Mouse (Mus musculus): ENCODE results near the gene Gkn1. TPM values are rescaled to one million over a fixed set of nuclear protein-coding genes. Genes with fewer than 3 reads are reported as not detected.

The Gkn1 gene
- not detected for polyA plus RNA-seq (2017; shearing (Covaris generic))

DNA sequence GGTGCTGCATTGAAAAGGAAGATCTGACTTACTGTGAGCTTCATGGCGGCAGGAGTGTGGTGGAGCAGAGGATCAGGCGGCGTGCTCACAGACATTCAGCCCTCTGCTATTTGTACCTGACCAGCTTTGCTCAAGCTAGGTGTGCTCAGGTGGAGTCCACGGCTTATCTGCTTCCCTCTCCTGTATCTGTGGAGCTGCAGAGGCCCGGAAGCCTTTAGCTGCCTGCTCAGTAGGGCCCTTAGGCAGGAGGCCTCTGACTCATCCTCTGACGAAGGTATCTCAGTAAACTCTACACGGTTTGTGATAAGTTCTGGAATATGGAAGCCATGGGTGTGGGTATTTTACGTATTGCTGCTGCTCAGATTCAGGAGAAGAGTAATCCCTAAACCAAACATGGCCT lies at the start of gene Gkn1:
Gene Gkn1 (minus strand): TSS at position 114 of the 400 bp plus-strand sequence.

DNA sequence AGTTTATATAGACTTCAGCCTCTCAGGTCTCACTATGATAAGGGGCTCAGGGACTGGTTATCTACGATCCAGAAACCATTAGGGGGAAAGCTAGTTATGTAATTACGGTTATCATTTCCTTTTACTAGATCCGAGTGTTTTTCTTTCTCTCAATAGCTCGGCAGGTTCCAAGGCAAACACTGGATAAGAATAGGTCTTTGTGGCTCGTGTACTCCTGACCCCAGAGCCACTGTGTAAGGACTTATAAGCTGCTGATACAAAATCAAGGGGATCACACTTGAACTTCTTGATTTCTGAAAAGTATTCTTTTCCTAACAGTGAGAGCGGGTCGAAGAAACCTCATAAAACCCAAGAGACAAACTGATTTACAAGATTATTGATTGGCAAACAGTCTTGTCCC lies 38.1 kb upstream of the Gkn1 start, which contains the start of gene Gkn3:
Gene Gkn3 (minus strand): TSS at position 59 of the 400 bp plus-strand sequence.

DNA sequence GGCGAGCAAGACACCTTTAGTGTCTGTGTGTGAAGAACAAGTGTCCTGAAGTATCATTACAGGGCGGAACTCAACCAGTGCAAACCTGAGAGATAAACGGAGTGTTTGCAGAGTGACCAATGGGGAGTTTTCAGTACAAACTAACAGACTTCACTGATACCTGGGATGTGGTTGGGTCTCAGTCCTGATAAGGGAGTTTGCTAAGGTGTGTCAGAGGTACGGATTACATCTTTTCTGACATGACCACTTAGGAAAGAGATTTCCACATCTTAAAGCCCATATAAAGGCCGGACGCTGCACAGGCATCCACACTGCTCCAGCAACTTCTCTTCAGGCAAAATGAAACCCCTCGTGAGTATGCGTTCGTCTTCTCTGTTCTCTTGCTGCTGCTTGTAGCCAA lies 22.3 kb upstream of the Gkn1 start, which contains the start of gene Gkn2:
Gene Gkn2 (plus strand): TSS at position 301 of the 400 bp plus-strand sequence.

DNA sequence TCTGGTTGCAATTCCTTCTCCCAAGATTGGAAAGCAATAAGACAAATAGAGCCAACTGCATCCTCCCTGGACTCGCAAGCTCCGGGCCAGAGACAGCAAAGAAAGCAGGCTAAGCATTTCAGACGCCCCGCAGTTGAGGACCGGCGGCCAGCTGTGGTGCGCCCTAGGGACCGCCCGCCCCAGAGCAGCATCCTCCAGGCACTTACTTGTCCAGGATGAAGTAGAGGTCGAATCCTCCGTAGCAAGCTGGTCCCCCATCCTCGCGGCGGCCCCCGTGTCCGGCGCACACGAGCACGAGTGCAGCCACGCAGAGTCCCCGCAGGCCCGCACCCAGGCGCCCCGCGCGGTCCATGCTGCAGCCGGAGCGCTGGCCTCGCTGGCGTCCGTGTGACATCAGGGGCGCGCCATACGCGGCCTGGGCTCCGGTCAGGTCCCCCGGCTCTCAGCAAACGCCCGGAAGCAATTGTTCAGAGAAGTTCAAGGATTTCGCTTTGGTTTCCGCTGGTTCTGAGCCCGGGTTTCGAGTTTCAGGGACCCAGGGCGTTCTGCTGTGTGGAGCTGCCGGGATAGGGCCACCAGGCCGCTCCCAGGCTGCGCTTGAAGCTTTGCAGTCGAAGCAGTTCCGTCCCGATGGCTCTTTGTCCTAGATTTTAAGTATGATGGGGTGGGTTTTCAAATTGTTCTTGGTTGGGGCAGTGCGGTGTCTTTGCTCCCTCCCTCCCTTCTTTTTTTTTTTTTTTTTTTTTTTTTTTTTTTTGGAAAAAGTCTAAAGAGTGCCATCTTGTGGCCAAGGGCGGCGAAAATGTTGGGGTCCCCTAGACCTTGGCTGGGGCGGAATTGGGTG lies 15.4 kb downstream of the Gkn1 start, which contains the start of gene Antxr1:
Gene Antxr1 (minus strand): TSS at position 731 of the 844 bp plus-strand sequence.

Other genes starting within 250 kb of the Gkn1 start
- gene D6Ertd527e, start 246.2 kb downstream of the Gkn1 start, polyA plus RNA-seq (2017; shearing (Covaris generic)) = 0.11 TPM
- gene Antxr1, start 15.1 kb downstream of the Gkn1 start, polyA plus RNA-seq (2017; shearing (Covaris generic)) = 0.17 TPM
- not detected for gene Gkn2, start 22.4 kb upstream of the Gkn1 start, polyA plus RNA-seq (2017; shearing (Covaris generic))
- not detected for gene Gkn3, start 38.0 kb upstream of the Gkn1 start, polyA plus RNA-seq (2017; shearing (Covaris generic))
- gene Bmp10, start 78.1 kb upstream of the Gkn1 start, polyA plus RNA-seq (2017; shearing (Covaris generic)) = not detected
- 162 TPM for gene Arhgap25, start 182.3 kb upstream of the Gkn1 start, polyA plus RNA-seq (2017; shearing (Covaris generic))
- 0.11 TPM for gene Prokr1, start 239.8 kb upstream of the Gkn1 start, polyA plus RNA-seq (2017; shearing (Covaris generic))